Mouse (Mus musculus): ENCODE results near the gene Armt1. TPM values are rescaled to one million over a fixed set of nuclear protein-coding genes. Genes with fewer than 3 reads are reported as not detected.

Armt1 gene
- polyA plus RNA-seq, 1 experiment from 2014 or later = 21.1 TPM

DNA sequence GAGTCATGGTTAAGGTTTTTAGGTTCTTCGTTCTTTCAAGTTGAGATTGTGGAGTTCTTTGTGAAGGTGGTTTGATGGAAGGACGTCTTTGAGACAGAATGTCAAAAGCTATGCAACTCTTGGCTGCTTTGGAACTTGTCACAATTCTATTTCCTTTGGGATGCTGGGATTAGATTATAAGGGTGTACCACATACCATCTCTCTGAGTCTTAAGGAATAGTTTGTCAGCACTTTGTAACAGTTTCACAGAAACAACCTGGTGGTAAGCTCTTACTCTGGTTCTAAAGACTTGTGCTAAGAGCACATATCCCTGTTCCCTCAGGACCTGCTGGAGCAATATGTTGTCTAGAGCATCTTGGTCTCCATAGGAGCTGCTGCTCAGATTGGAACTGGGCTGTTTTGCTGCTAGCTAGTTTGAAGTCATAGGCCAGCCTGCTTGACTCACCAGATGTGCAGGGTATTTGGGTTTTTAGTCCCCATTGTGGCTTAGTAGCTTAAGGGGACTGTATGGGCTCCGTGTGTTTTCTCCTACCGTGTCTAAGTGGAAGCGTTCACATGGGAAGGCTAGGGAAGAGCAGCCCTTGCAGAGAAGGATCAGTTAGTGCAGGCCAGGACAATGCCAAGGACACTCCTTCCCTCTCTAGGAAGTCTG, 42.7 kb upstream of the Armt1 start:
- peaks cover 9% of the 10 kb centered on the region for H3K4me1 ChIP-seq (ENCODE audit: insufficient read depth)
- H3K27me3 ChIP-seq (ENCODE audit: insufficient read depth, low read length) = no peaks in the 10 kb centered on the region
- H3K27ac ChIP-seq (ENCODE audit: low read depth) = no peak overlapping the region
- no peaks in the 10 kb centered on the region for H3K9me3 ChIP-seq (ENCODE audit: low read depth, low read length)
- ATAC-seq (ENCODE audit: insufficient read depth) (no peak), DNase-seq (no peak)
- no peak for TF ChIP-seq CTCF (IDR thresholded peaks at IDR 0.05; ENCODE audit: low read depth)
- peak overlapping the region; percentile 98; the same call in 1 of the 2 replicates for H3K9ac ChIP-seq
- H3K4me3 ChIP-seq (ENCODE audit: low read depth, low read length) = peak overlapping the region; percentile 97
- WGBS = 44% methylated on average over 5 of the region's 5 CpGs
- peaks cover 13% of the 10 kb centered on the region for H3K36me3 ChIP-seq (ENCODE audit: insufficient read depth)
- H3K4me2 ChIP-seq = peak overlapping the region; percentile 94

DNA sequence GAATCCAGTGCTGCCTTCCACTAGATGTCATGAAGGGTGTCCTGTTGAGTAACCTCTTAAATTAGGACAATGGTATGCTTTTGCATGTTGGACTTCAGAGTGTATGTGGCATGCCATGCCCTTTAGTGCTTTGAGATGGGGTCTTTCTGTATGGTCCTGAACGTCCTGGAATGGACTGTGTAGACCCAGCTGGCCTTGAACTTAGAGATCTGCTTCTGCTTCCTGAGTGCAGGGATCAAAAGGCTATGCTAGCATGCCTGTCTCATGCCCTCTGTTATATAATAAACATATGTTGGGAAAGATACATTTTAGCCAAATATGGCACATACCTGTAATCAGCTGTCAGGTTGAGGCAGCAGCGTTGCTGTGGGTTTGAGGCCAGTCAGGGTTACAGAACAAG, 41.7 kb upstream of the Armt1 start:
- no peaks in the 10 kb centered on the region for H3K27me3 ChIP-seq (ENCODE audit: insufficient read depth, low read length)
- peak overlapping the region; percentile 8; the same call in 1 of the 2 replicates for H3K4me3 ChIP-seq (ENCODE audit: low read depth, low read length)
- no peak for TF ChIP-seq CTCF (IDR thresholded peaks at IDR 0.05; ENCODE audit: low read depth)
- no peak for ATAC-seq (ENCODE audit: insufficient read depth)
- H3K27ac ChIP-seq (ENCODE audit: low read depth) = no peak overlapping the region
- peaks cover 9% of the 10 kb centered on the region for H3K4me1 ChIP-seq (ENCODE audit: insufficient read depth)
- H3K9me3 ChIP-seq (ENCODE audit: low read depth, low read length) = no peaks in the 10 kb centered on the region
- 43% methylated on average over 2 of the region's 2 CpGs for WGBS
- no peak overlapping the region for H3K9ac ChIP-seq
- H3K36me3 ChIP-seq (ENCODE audit: insufficient read depth) = peaks cover 23% of the 10 kb centered on the region
- no peak for DNase-seq
- H3K4me2 ChIP-seq = peak overlapping the region; percentile 94; the same call in 1 of the 2 replicates

DNA sequence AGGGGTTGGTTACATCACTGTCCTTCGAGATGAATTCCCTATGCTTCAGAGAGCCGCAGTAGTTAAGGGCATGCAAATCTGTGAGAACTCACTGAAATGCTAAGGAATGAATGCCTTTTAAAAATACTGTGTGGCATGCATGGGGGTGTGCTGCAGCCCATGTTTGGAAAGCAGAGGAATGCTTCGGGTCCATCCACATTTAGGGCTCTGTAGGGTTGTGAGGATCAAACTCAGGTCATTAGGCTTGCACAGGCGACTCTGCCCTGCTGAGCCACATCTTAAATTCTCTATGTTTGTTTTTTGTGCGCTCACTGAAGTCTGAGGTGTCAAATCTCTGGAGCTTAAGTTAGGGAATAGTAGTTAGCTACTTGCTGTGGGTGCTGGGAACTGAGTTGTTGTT, 41.2 kb upstream of the Armt1 start:
- peaks cover 9% of the 10 kb centered on the region for H3K4me1 ChIP-seq (ENCODE audit: insufficient read depth)
- peaks cover 28% of the 10 kb centered on the region for H3K36me3 ChIP-seq (ENCODE audit: insufficient read depth)
- WGBS = 54% methylated on average over 5 of the region's 5 CpGs
- H3K27me3 ChIP-seq (ENCODE audit: insufficient read depth, low read length) = no peaks in the 10 kb centered on the region
- H3K9ac ChIP-seq = no peak overlapping the region
- no peak overlapping the region for H3K27ac ChIP-seq (ENCODE audit: low read depth)
- TF ChIP-seq CTCF (IDR thresholded peaks at IDR 0.05; ENCODE audit: low read depth) = no peak
- H3K9me3 ChIP-seq (ENCODE audit: low read depth, low read length) = no peaks in the 10 kb centered on the region
- no peak for ATAC-seq (ENCODE audit: insufficient read depth)
- no peak overlapping the region for H3K4me3 ChIP-seq (ENCODE audit: low read depth, low read length)
- no peak overlapping the region; the same call in 1 of the 2 replicates for H3K4me2 ChIP-seq
- no peak for DNase-seq

DNA sequence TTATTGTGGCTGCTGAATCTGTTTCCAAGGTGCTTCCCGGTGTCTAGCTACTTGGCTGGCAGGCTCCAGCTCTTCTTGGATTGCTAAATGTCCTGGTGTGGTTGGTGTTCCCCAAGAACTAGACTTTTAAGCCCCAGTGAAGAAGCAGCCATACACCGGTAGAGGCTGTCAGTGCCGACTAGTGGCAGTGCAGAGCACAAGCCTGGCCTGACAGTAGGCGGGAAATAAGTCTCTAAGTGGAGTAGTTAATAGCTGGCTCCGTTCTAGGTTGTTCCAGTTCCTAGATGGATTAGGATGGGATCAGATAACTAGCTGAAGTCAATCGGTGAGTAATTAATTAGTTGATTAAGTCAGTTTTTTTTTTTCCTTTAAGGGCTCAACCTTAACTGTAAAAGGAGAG, 40.4 kb upstream of the Armt1 start:
- TF ChIP-seq CTCF (IDR thresholded peaks at IDR 0.05; ENCODE audit: low read depth) = peak; percentile 67
- Histone ChIP-seq H3K27me3 (ENCODE audit: insufficient read depth, low read length) (no peaks in the 10 kb centered on the region), H3K9ac (no peak overlapping the region), H3K36me3 (ENCODE audit: insufficient read depth) (peaks cover 32% of the 10 kb centered on the region), H3K9me3 (ENCODE audit: low read depth, low read length) (no peaks in the 10 kb centered on the region), H3K4me1 (ENCODE audit: insufficient read depth) (peaks cover 9% of the 10 kb centered on the region), H3K27ac (ENCODE audit: low read depth) (no peak overlapping the region), H3K4me3 (ENCODE audit: low read depth, low read length) (no peak overlapping the region), H3K4me2 (no peak overlapping the region)
- ATAC-seq (ENCODE audit: insufficient read depth) (no peak), DNase-seq (peak; percentile 64)
- WGBS = 38% methylated on average over 6 of the region's 6 CpGs

DNA sequence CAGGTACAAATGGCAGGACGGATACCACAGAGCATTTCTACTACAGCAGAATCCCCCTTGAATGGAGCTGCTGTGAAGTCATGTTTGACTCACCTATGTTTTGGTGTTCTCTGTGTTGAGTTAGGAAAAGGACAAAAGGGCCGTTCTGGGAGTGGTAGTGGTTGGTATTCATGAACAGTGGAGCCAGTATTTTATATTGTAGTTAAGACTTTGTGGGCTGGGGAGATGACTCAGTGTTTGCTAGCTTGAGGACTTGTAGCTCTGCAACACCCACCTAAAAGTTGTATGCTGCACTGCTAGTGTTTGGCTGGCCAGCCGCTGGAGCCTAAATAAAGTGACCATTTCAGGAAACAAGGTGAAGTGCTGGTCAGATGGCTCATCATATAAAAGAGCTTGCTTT, 36.9 kb upstream of the Armt1 start:
- H3K4me1 ChIP-seq (ENCODE audit: insufficient read depth) = no peaks in the 10 kb centered on the region
- no peak for ATAC-seq (ENCODE audit: insufficient read depth)
- H3K9ac ChIP-seq = no peak overlapping the region
- H3K9me3 ChIP-seq (ENCODE audit: low read depth, low read length) = no peaks in the 10 kb centered on the region
- H3K36me3 ChIP-seq (ENCODE audit: insufficient read depth) = peaks cover 52% of the 10 kb centered on the region
- no peak for DNase-seq
- TF ChIP-seq CTCF (IDR thresholded peaks at IDR 0.05; ENCODE audit: low read depth) = no peak
- H3K4me3 ChIP-seq (ENCODE audit: low read depth, low read length) = no peak overlapping the region
- no peak overlapping the region for H3K27ac ChIP-seq (ENCODE audit: low read depth)
- 80% methylated on average over 3 of the region's 3 CpGs for WGBS
- no peak overlapping the region for H3K4me2 ChIP-seq
- H3K27me3 ChIP-seq (ENCODE audit: insufficient read depth, low read length) = no peaks in the 10 kb centered on the region

DNA sequence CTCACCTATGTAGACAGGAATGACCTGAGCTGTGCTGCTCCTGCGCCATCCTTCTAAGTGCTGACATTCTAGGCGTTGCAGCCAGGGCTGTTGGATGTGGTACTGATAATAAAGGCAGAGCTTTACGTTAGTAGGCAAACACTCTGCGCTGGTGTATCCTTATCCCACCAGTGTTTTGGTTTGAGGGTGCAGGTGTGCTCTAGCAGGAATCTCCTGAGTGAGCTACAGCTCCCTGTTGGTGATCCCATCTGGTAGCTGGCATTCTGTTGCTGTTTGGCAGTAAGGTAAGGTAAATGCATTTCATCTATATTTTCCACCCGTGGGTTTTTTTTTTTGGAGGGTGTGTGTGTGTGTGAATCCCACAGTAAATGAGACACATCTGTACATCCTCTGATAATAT, 34.2 kb upstream of the Armt1 start:
- ATAC-seq (ENCODE audit: insufficient read depth) (no peak), DNase-seq (no peak)
- no peaks in the 10 kb centered on the region for H3K27me3 ChIP-seq (ENCODE audit: insufficient read depth, low read length)
- no peak overlapping the region for H3K4me2 ChIP-seq
- H3K9ac ChIP-seq = no peak overlapping the region
- peaks cover 60% of the 10 kb centered on the region for H3K36me3 ChIP-seq (ENCODE audit: insufficient read depth)
- no peaks in the 10 kb centered on the region for H3K9me3 ChIP-seq (ENCODE audit: low read depth, low read length)
- 76% methylated on average over 5 of the region's 5 CpGs for WGBS
- H3K27ac ChIP-seq (ENCODE audit: low read depth) = no peak overlapping the region
- TF ChIP-seq CTCF (IDR thresholded peaks at IDR 0.05; ENCODE audit: low read depth) = no peak
- no peak overlapping the region for H3K4me3 ChIP-seq (ENCODE audit: low read depth, low read length)
- H3K4me1 ChIP-seq (ENCODE audit: insufficient read depth) = no peaks in the 10 kb centered on the region

DNA sequence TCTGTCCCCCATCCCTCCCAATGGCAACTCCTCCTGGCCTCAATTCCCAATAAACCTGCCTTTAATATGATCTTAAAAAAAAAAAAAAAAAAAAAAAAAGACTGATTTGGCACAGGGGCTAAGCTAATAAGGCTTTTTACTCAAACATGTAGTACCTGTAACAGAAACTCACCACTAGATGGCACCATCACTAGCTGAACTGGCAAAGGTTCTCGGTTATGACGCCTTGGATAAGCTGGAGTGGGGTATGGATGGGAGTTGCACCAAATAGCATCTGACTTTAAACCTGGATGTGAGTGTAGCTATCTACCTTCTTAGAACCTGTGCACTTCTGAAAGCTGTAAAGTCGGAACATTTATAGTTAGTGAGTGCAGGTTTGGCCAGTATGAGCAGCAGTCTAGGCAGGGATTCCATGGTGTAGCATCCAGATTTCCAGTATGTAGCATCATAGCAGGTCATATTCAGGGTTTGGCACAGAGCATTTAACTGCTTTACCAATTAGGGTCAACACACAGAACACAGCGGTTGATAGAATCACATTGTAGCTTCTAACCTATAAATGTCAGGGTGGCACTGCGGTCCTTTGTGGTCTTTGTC, 27.3 kb upstream of the Armt1 start:
- H3K27ac ChIP-seq (ENCODE audit: low read depth) = no peak overlapping the region
- 55% methylated on average over 5 of the region's 5 CpGs for WGBS
- no peak overlapping the region; the same call in 1 of the 2 replicates for H3K9ac ChIP-seq
- H3K27me3 ChIP-seq (ENCODE audit: insufficient read depth, low read length) = no peaks in the 10 kb centered on the region
- H3K9me3 ChIP-seq (ENCODE audit: low read depth, low read length) = no peaks in the 10 kb centered on the region
- DNase-seq (peak; percentile 90), ATAC-seq (ENCODE audit: insufficient read depth) (peak; percentile 23; the same call in 1 of the 2 replicates)
- no peak overlapping the region for H3K4me3 ChIP-seq (ENCODE audit: low read depth, low read length)
- peak; percentile 81 for TF ChIP-seq CTCF (IDR thresholded peaks at IDR 0.05; ENCODE audit: low read depth)
- H3K36me3 ChIP-seq (ENCODE audit: insufficient read depth) = peaks cover 57% of the 10 kb centered on the region
- H3K4me1 ChIP-seq (ENCODE audit: insufficient read depth) = no peaks in the 10 kb centered on the region
- H3K4me2 ChIP-seq = no peak overlapping the region

Measured in lung, embryonic 14.5 days (tissue).